Mouse (Mus musculus) bone marrow macrophage, adult 2 months (primary cell): ENCODE results near the gene Olfr1318. TPM values are rescaled to one million over a fixed set of nuclear protein-coding genes. Genes with fewer than 3 reads are reported as not detected.

Experiments used
- H3K27ac ChIP-seq: 2 replicates; pipeline ENCODE4 v1.5.1; 2012; ENCODE audit warnings: low read depth, low read length; ENCODE audit not compliant: insufficient read depth
- H3K4me1 ChIP-seq: 2 replicates; pipeline ENCODE4 v1.6.1; 2012; ENCODE audit warnings: low read length; ENCODE audit not compliant: control insufficient read depth, insufficient read depth
- H3K4me3 ChIP-seq: 2 replicates; pipeline ENCODE4 v1.5.1; 2012; ENCODE audit warnings: mild to moderate bottlenecking, low read length, moderate library complexity; ENCODE audit not compliant: insufficient read depth
- CTCF ChIP-seq: IDR thresholded peaks from 2 replicates; pipeline ENCODE4 v1.5.1; 2012; ENCODE audit warnings: low read depth, mild to moderate bottlenecking, low read length, moderate library complexity
- POLR2A ChIP-seq: IDR thresholded peaks from 2 replicates; pipeline ENCODE4 v1.6.1; 2012; ENCODE audit warnings: mild to moderate bottlenecking, low read depth, low read length, borderline replicate concordance
- polyA plus RNA-seq: library from polyadenylated mRNA; stranded (reverse); fragments of >200 nt; gene quantifications from 2 replicates; pipeline ENCODE4 v1.2.4, GENCODE M21; 2012; ENCODE audit not compliant: missing spikeins, insufficient read depth, insufficient read length

The Olfr1318 gene
- not detected in 2 replicates for polyA plus RNA-seq

DNA sequence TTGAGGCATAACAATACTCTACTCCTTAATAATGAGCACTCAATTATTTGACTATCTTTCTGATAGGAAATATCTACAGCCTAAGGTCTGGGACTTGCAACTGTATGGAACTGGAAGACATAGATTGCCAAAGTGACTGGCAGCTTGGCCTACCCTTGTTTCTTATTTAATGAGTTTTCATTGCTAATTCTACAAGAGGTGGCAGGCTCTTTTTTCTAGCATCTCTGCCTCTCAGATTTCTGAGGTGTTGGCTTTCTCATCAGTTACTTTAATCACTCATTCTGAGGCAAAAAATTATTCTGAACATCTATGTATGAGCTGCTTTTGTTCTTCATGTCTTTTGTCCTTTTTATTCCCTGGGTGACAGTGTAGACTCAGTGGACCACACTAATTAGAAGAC is at the start of gene Olfr1318:
Gene Olfr1318, plus strand, starts transcription at position 301 of the 400 bp plus-strand sequence.
- TF ChIP-seq POLR2A (no peak), CTCF (no peak)
- no peak within 1 kb of the TSS for H3K4me3 ChIP-seq
- no peak within 1 kb of the TSS for H3K27ac ChIP-seq
- H3K4me1 ChIP-seq, result no peaks in the 10 kb centered on the region

DNA sequence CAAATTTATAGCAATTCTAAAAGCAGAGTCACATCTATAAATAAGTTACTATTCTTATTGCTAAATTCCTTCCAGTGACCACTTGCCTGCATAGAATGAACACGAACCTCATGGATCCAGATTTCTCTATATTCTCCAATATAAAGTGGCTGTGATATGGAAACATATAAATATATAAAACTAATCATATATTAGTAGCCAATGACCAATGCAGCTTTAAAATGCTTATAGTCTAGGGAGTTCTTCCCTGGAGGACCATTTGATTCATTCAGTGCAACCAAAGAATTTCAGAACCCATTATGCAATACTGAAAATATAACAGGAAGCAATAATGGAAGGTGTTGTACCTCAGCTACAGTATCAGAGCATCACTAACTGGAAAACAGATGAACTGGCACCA is 38.7 kb upstream of the Olfr1318 start, which contains the start of gene Olfr1315-ps1:
Gene Olfr1315-ps1, minus strand, starts transcription at position 101 of the 400 bp plus-strand sequence.
- Histone ChIP-seq H3K4me3 (no peak within 1 kb of the TSS), H3K4me1 (no peaks in the 10 kb centered on the region), H3K27ac (no peak within 1 kb of the TSS)
- TF ChIP-seq CTCF, result no peak
- TF ChIP-seq POLR2A, result no peak

DNA sequence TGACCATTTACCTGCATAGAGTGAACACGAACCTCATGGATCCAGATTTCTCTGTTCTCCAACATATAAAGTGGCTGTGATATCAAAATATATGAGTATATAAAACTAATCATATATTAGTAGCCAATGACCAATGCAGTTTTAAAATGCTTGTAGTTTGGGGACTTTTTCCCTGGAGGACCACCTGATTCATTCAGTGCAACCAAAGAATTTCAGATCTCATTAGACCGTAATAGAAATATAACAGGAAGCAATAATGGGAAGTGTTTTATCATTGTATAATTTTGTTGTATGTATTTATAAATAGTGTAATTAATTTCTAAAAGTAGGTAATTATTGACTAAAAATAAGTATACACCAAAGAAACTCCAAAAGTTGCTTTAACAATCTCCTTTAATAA is 19.1 kb upstream of the Olfr1318 start, which contains the start of gene Olfr1316:
Gene Olfr1316, minus strand, starts transcription at position 101 of the 400 bp plus-strand sequence.
- Histone ChIP-seq H3K27ac (no peak within 1 kb of the TSS), H3K4me3 (no peak within 1 kb of the TSS), H3K4me1 (no peaks in the 10 kb centered on the region)
- no peak for TF ChIP-seq CTCF
- no peak for TF ChIP-seq POLR2A

DNA sequence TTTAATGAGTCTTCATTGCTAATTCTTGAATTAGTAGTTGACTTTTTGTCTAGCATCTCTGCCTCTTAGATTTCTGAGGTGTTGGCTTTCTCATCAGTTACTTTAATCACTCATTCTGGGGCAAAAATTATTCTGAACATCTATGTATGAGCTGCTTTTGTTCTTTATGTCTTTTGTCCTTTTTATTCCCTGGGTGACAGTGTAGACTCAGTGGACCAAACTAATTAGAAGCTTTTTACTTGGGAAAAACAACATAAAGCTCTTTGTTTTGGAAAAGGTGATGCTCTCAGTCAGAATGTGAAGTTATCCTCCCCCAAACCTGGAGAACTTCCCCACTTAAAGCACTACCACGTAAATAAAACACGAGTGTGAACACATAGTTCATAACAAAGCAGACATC is 14.0 kb upstream of the Olfr1318 start, which contains the start of gene Olfr1317:
Gene Olfr1317, plus strand, starts transcription at position 301 of the 400 bp plus-strand sequence.
- TF ChIP-seq CTCF (no peak), POLR2A (no peak)
- no peak within 1 kb of the TSS for H3K27ac ChIP-seq
- no peaks in the 10 kb centered on the region for H3K4me1 ChIP-seq
- H3K4me3 ChIP-seq, result no peak within 1 kb of the TSS

DNA sequence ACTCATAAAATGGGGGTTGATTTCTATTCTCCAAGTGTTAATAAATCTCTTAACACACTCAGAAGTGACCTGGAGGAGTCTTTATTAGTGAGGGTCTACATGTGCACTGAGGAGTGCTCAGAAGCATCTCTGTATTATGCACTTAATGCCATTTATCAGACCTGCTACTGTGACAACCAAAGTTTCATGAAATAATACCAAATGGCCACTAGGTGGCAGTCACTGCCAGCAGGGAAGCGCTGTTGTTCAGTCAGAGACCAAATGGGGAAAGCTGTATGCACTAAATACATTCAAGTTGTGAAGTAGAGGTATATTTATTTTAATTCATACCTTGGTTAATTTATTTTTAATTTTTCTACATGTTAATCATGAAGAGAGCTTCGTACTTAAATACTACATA is 42.9 kb downstream of the Olfr1318 start:
- TF ChIP-seq POLR2A (no peak), CTCF (peak; percentile 57)
- Histone ChIP-seq H3K4me3 (no peak overlapping the region), H3K4me1 (no peaks in the 10 kb centered on the region), H3K27ac (no peak overlapping the region)

DNA sequence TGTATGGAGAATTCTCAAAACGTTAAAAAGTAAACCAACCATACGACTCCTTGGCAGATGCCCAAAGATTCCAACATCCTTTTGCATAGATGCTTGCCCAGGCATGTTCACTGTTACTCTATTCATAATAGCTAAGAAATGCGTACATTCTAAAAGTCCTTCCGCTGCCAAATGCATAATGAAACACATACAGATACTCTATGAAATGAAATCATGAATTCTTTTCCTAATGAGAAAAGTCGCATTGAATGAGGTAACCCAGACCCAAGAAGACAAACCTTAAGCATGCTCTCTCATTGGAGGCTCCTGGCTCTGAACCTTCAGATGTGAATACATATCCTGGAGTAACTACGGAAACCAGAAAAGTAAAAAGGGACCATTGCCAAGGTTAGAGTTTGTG is 49.1 kb downstream of the Olfr1318 start:
- no peak overlapping the region for H3K4me3 ChIP-seq
- peaks cover 2% of the 10 kb centered on the region; the same call in 1 of the 2 replicates for H3K4me1 ChIP-seq
- no peak overlapping the region for H3K27ac ChIP-seq
- TF ChIP-seq POLR2A, result no peak
- no peak for TF ChIP-seq CTCF

Other genes with a start within 250 kb of the Olfr1318 start
- gene Olfr1306, start 237.9 kb upstream of the Olfr1318 start, polyA plus RNA-seq, result not detected in 2 replicates
- 0.05 and 0.11 TPM in 2 replicates for gene Olfr1307, start 204.8 kb upstream of the Olfr1318 start, polyA plus RNA-seq
- gene Olfr1308, start 189.3 kb upstream of the Olfr1318 start, polyA plus RNA-seq, result not detected in 2 replicates
- not detected in 2 replicates for gene Olfr1309, start 163.9 kb upstream of the Olfr1318 start, polyA plus RNA-seq
- gene Olfr1310, start 141.5 kb upstream of the Olfr1318 start, polyA plus RNA-seq, result not detected in 2 replicates
- not detected in 2 replicates for gene Olfr1311, start 129.8 kb upstream of the Olfr1318 start, polyA plus RNA-seq
- not detected in 2 replicates for gene Olfr1312, start 104.0 kb upstream of the Olfr1318 start, polyA plus RNA-seq
- not detected in 2 replicates for gene Olfr1313, start 76.4 kb upstream of the Olfr1318 start, polyA plus RNA-seq
- gene Olfr1314, start 57.4 kb upstream of the Olfr1318 start, polyA plus RNA-seq, result not detected in 2 replicates
- gene Olfr1315-ps1, start 38.8 kb upstream of the Olfr1318 start, polyA plus RNA-seq, result not detected in 2 replicates
- 0.33 TPM in 1 of 2 replicates, not detected in the other for gene Olfr1316, start 19.2 kb upstream of the Olfr1318 start, polyA plus RNA-seq
- gene Olfr1317, start 13.9 kb upstream of the Olfr1318 start, polyA plus RNA-seq, result not detected in 2 replicates
- 5.0 and 5.5 TPM in 2 replicates for gene Lpcat4, start 85.3 kb downstream of the Olfr1318 start, polyA plus RNA-seq
- not detected in 2 replicates for gene Nutm1, start 105.1 kb downstream of the Olfr1318 start, polyA plus RNA-seq
- 52.6 and 58.5 TPM in 2 replicates for gene Nop10, start 107.7 kb downstream of the Olfr1318 start, polyA plus RNA-seq
- gene Slc12a6, start 111.6 kb downstream of the Olfr1318 start, polyA plus RNA-seq, result 101 and 110 TPM in 2 replicates
- gene Gm21985, start 112.1 kb downstream of the Olfr1318 start, polyA plus RNA-seq, result not detected in 2 replicates
- 49.9 and 58.9 TPM in 2 replicates for gene Emc4, start 213.8 kb downstream of the Olfr1318 start, polyA plus RNA-seq
- 21.9 and 25.2 TPM in 2 replicates for gene Katnbl1, start 225.0 kb downstream of the Olfr1318 start, polyA plus RNA-seq